Mouse (Mus musculus): Measurements from ENCODE around the gene Rhox1.
"Not testable (repeated sequence)": the region's sequence is repeated elsewhere in the genome, so short reads cannot be mapped to it uniquely, and the experiment has no call there.

GRCm38 (mm10) chrX:37244676-37245075, 22.6 kb upstream of the Rhox1 start, which contains the start of gene Rhox2a:
- TF ChIP-seq CTCF (IDR thresholded peaks at IDR 0.05; ENCODE audit: control insufficient read depth, insufficient read depth, insufficient replicate concordance, low read depth, low read length); POLR2A (IDR thresholded peaks at IDR 0.05; ENCODE audit: control insufficient read depth, low read depth, low read length): not testable (repeated sequence)
